Mouse (Mus musculus) erythroblast, embryonic 14.5 days (primary cell): ENCODE measurements around the gene Srek1ip1.

ENCODE experiments used
- GATA1 ChIP-seq: IDR thresholded peaks from 2 replicates; pipeline ENCODE4 v1.6.1; 2012; ENCODE audit warnings: low read length, inconsistent platforms, mixed read lengths
- TAL1 ChIP-seq: IDR thresholded peaks from 3 replicates; pipeline ENCODE4 v1.6.1; 2012; ENCODE audit warnings: low read length, inconsistent platforms, mixed read lengths

- TF ChIP-seq TAL1 = no peak
- TF ChIP-seq GATA1 = no peak
Measured at GRCm38 (mm10) chr13:104759381-104759780, 32.9 kb upstream of the Srek1ip1 start.
